Mouse (Mus musculus) thymus, adult 2 months (tissue): ENCODE measurements around the gene Trpc2.

Source experiments
- CTCF ChIP-seq: fragments of 200-500 bp; IDR thresholded peaks from 2 replicates; pipeline ENCODE4 v1.5.1; 2012; ENCODE audit warnings: mild to moderate bottlenecking, control low read depth, low read length, moderate library complexity, borderline replicate concordance; ENCODE audit not compliant: control insufficient read depth, poor library complexity, insufficient read depth; ENCODE audit errors: extremely low read depth
- POLR2A ChIP-seq: fragments of 200-500 bp; IDR thresholded peaks from 2 replicates; pipeline ENCODE4 v1.6.1; 2012; ENCODE audit warnings: mild to moderate bottlenecking, low read length, control low read depth, moderate library complexity; ENCODE audit not compliant: control insufficient read depth, poor library complexity, insufficient read depth; ENCODE audit errors: extremely low read depth

GRCm38 (mm10) chr7:102061353-102061752 is 21.6 kb upstream of the Trpc2 start:
- TF ChIP-seq CTCF, result no peak
- no peak for TF ChIP-seq POLR2A
